Mouse (Mus musculus) liver, embryonic 14.5 days (tissue): ENCODE measurements around the gene Ifi209.
"Not testable (repeated sequence)": the region's sequence is repeated elsewhere in the genome, so short reads cannot be mapped to it uniquely, and the experiment has no call there.

ENCODE experiments used
- CTCF ChIP-seq: IDR thresholded peaks from 2 replicates; pipeline ENCODE4 v1.5.1; 2016; ENCODE audit warnings: antibody characterized with exemption, low read depth, control low read depth
- EP300 ChIP-seq: IDR thresholded peaks from 2 replicates; pipeline ENCODE4 v1.6.1; 2016; ENCODE audit warnings: antibody characterized with exemption, low read depth

DNA sequence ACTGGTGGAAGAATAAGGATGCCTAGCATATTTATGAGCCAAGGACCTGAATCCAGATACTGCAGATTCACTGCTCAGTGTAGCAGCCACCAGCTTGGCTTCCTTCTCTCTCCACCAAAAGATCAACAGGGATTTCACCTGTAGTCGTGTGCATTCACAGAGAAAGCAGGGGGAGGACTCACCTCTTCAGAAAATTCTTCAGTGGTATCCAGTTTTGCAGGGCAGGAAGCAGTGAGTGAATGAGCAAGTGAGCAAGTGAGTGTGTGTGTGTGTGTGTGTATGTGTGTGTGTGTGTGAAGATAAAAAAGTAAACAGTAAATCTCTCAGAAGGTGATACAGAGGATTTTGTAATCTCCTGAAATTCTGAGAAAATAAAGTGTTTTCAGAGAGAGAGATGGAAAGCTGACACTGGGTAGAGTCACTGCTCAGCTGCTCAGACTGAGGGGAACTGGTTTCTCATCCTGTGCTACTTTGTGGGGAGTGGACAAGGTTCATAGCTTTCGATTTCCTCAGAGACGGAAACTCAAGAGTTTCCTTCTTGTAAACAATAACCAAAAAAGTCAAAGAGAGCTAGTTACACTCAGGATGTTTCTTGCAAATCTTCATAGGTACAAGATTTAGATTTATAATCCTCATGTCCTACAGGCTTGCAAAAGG, 31.8 kb upstream of the Ifi209 start, which contains the start of gene Ifi213:
- not testable (repeated sequence) for TF ChIP-seq EP300, CTCF
